Mouse (Mus musculus) midbrain, postnatal 0 days (tissue): Measurements from ENCODE around the gene Rpgrip1l. TPM values are rescaled to one million over a fixed set of nuclear protein-coding genes. Genes with fewer than 3 reads are reported as not detected.

Experiments used
- ATAC-seq: fragments of 200-750 bp; cut with Nextera tagmentation; 2 replicates; pipeline ENCODE4 v1.8.0; 2017; ENCODE audit warnings: moderate number of reproducible peaks, mild to moderate bottlenecking, moderate TSS enrichment, moderate library complexity; ENCODE audit not compliant: low FRiP score
- DNase-seq: peaks from one replicate; pipeline ENCODE4 v3.0.0-alpha.2; 2015; ENCODE audit warnings: low spot score
- H3K27ac ChIP-seq: fragments of 300-500 bp; sonication (generic); 2 replicates; pipeline ENCODE4 v1.5.1; 2014; ENCODE audit warnings: low read depth, mild to moderate bottlenecking, low read length, mixed read lengths
- H3K27me3 ChIP-seq: fragments of 300-500 bp; sonication (generic); 2 replicates; pipeline ENCODE4 v1.6.1; 2014; ENCODE audit warnings: low read length, control low read depth, mixed read lengths; ENCODE audit not compliant: insufficient read depth
- H3K36me3 ChIP-seq: fragments of 300-500 bp; sonication (generic); 2 replicates; pipeline ENCODE4 v1.6.1; 2014; ENCODE audit warnings: low read length, control low read depth, mixed read lengths; ENCODE audit not compliant: insufficient read depth
- H3K4me1 ChIP-seq: fragments of 300-500 bp; sonication (generic); 2 replicates; pipeline ENCODE4 v1.6.1; 2014; ENCODE audit warnings: mild to moderate bottlenecking, control low read depth, antibody characterized with exemption, low read length, mixed read lengths; ENCODE audit not compliant: insufficient read depth
- H3K4me2 ChIP-seq: fragments of 300-500 bp; sonication (generic); 2 replicates; pipeline ENCODE4 v1.6.1; 2014; ENCODE audit warnings: low read depth, mild to moderate bottlenecking, low read length, mixed read lengths; ENCODE audit not compliant: poor library complexity, severe bottlenecking
- H3K4me3 ChIP-seq: fragments of 300-500 bp; sonication (generic); 2 replicates; pipeline ENCODE4 v1.5.1; 2014; ENCODE audit warnings: low read depth, mild to moderate bottlenecking, low read length, moderate library complexity
- H3K9ac ChIP-seq: fragments of 300-500 bp; sonication (generic); replicated peaks from 2 replicates; pipeline ENCODE4 v1.6.1; 2014; ENCODE audit warnings: mild to moderate bottlenecking, low read length, moderate library complexity, mixed read lengths; ENCODE audit not compliant: poor library complexity, severe bottlenecking
- H3K9me3 ChIP-seq: fragments of 300-500 bp; sonication (generic); 2 replicates; pipeline ENCODE4 v1.6.1; 2016; ENCODE audit warnings: low read length, control low read depth
- CTCF ChIP-seq: IDR thresholded peaks from 2 replicates; pipeline ENCODE4 v1.5.1; 2016; ENCODE audit warnings: antibody characterized with exemption, mild to moderate bottlenecking
- WGBS: fragments of 180-500 bp; shearing (Covaris S2); extraction: QIAGEN DNeasy Blood & Tissue Kit; methylation state at CpG from one replicate; pipeline ENCODE4 v1.1.7; 2014; 5-methylcytosine and 5-hydroxymethylcytosine counted together
- polyA plus RNA-seq: library from polyadenylated mRNA; unstranded; fragments of >200 nt; fragmentation: Nextera tagmentation; extraction: Ambion mirVana; gene quantifications from 2 replicates; pipeline ENCODE4 v1.2.1, GENCODE M21; 2015
- total RNA-seq: library from RNA; depleted of rRNA; stranded (reverse); fragments of >200 nt; gene quantifications from 2 replicates; pipeline ENCODE4 v1.2.3, GENCODE M21; 2014

Rpgrip1l gene
- total and polyA plus RNA-seq, 2 experiments from 2014 or later, result 8.4 to 11.5 TPM

DNA sequence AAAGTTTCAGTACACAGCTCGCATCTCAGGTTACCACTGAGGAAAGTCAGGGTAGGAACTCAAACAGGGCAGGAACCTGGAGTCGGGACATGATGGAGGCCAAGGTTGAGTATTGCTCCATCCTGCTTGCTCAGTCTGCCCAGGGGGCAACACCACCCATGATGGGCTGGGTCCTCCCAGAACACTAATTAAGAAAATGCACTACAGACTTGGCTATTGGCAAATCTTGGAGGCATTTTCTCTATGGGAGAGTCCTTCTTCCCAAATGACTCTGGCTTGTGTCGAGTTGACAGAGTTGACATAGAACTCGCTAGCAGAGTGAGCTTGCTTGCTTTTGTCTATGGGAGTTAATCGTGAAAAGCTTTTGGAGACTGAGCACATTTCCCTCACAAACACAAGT is 120.1 kb downstream of the Rpgrip1l start:
- no peak for TF ChIP-seq CTCF
- H3K36me3 ChIP-seq, result no peaks in the 10 kb centered on the region
- H3K27me3 ChIP-seq, result peaks cover 7% of the 10 kb centered on the region; the same call in 1 of the 2 replicates
- no peak overlapping the region for H3K4me2 ChIP-seq
- 92% methylated on average over 5 of the region's 5 CpGs for WGBS
- H3K9me3 ChIP-seq, result no peaks in the 10 kb centered on the region
- ATAC-seq (no peak), DNase-seq (no peak)
- H3K4me3 ChIP-seq, result no peak overlapping the region
- no peaks in the 10 kb centered on the region for H3K4me1 ChIP-seq
- H3K9ac ChIP-seq, result no peak overlapping the region
- no peak overlapping the region for H3K27ac ChIP-seq

DNA sequence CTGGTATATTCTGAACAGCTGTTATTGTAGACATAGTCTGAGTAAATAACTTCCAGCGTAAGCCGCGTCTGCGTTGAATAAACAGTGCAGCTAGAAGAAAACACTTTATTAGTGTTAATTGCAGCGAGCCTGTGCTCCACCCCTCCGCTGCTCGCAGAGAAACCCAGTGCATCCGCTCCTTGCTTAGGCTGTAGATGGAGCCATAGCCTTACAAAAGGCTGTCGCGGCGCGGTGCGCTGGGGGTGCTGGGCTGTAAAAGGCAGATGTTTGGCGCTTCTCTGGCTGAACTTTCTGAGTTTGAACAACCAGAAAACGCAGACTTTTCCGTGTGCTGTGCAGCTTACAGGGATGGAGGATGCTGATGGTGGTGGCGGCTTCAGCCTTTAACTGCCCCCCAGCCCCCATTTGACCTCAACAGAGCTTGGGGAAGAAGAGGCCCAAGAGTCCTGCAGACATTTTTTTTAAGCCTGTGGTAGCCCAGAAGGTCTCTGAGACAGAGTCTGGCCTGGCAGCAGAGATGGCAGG is 122.2 kb downstream of the Rpgrip1l start:
- peak; percentile 85 for DNase-seq
- no peaks in the 10 kb centered on the region for H3K36me3 ChIP-seq
- peaks cover 7% of the 10 kb centered on the region; the same call in 1 of the 2 replicates for H3K27me3 ChIP-seq
- H3K9ac ChIP-seq, result no peak overlapping the region
- H3K9me3 ChIP-seq, result no peaks in the 10 kb centered on the region
- 10% methylated on average over 17 of the region's 17 CpGs for WGBS
- H3K4me3 ChIP-seq, result no peak overlapping the region
- TF ChIP-seq CTCF, result peak; percentile 91
- peak; percentile 82; the same call in 1 of the 2 replicates for ATAC-seq
- H3K4me1 ChIP-seq, result no peaks in the 10 kb centered on the region
- H3K4me2 ChIP-seq, result 0 out of 2 replicates have a peak overlapping the region, but pooled peaks have one; percentile 22
- H3K27ac ChIP-seq, result no peak overlapping the region

DNA sequence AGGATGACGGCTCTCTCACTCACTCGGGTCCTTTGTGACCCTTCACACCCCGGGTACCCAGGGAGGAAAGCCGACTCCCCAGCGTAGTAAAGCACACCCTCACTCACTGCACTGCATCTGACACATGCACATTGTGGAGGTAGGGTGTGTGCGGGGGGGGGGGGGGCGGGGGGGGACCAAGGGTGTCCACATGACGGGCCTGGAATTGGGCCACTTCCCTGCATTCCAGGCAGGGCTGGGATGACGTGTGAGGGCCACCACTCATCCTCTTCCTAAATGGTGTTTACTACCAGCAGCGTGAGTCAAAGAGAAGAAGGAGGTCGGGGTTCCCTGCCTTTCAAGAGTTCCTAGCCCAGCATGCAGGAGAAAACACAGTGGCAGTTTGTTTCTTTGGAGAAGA is 124.9 kb downstream of the Rpgrip1l start:
- Histone ChIP-seq H3K4me1 (no peaks in the 10 kb centered on the region), H3K27ac (no peak overlapping the region), H3K9ac (no peak overlapping the region), H3K36me3 (no peaks in the 10 kb centered on the region), H3K9me3 (0 out of 2 replicates have a peak, but pooled peaks cover 4% of the 10 kb centered on the region), H3K27me3 (0 out of 2 replicates have a peak, but pooled peaks cover 3% of the 10 kb centered on the region), H3K4me3 (no peak overlapping the region), H3K4me2 (no peak overlapping the region)
- no peak for DNase-seq
- ATAC-seq, result no peak
- TF ChIP-seq CTCF, result no peak
- WGBS, result 86% methylated on average over 9 of the region's 11 CpGs

DNA sequence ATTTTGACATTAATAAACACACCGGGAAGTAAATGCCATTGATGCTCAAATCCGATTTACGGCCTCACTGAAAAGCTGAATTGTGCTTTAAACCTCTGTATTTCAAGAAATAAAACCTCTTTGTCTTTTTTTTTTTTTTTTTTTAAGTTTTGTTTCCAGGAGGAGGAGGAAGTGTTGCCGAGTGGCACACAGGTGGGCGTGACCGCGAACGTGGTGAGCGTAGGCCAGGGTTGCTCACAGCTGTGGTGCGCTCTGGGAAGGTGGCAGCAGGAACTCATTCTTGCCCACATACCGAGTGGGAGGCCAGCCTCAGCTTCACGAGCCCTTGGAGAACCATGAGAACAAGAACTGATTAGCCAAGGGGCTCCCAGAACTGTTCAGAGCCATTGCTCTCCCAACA is 126.7 kb downstream of the Rpgrip1l start:
- no peak overlapping the region for H3K27ac ChIP-seq
- H3K4me1 ChIP-seq, result no peaks in the 10 kb centered on the region
- H3K9ac ChIP-seq, result no peak overlapping the region
- no peak for TF ChIP-seq CTCF
- no peak for DNase-seq
- H3K27me3 ChIP-seq, result 0 out of 2 replicates have a peak, but pooled peaks cover 3% of the 10 kb centered on the region
- no peak overlapping the region for H3K4me3 ChIP-seq
- no peak for ATAC-seq
- H3K9me3 ChIP-seq, result 0 out of 2 replicates have a peak, but pooled peaks cover 4% of the 10 kb centered on the region
- 84% methylated on average over 12 of the region's 12 CpGs for WGBS
- H3K36me3 ChIP-seq, result no peaks in the 10 kb centered on the region
- no peak overlapping the region for H3K4me2 ChIP-seq

DNA sequence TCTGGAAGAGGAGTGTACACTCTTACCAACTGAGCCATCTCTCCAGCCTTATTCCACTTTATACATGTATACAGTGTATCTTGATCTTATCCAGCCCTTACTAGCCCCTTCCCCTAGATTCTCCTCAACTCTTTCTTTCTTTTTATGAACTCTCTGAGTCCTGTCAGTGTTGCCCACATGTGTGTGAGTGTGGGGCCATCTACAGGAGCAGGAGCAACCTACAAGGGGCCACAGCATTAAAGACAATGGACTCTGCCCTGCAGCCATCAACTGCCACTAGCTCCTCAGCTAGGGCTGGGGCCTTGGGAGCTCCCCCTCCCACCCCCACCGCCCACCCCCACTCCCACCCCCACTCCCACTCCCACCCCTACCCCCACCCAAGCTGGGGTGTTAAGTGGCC is 135.4 kb downstream of the Rpgrip1l start:
- H3K4me3 ChIP-seq, result no peak overlapping the region

DNA sequence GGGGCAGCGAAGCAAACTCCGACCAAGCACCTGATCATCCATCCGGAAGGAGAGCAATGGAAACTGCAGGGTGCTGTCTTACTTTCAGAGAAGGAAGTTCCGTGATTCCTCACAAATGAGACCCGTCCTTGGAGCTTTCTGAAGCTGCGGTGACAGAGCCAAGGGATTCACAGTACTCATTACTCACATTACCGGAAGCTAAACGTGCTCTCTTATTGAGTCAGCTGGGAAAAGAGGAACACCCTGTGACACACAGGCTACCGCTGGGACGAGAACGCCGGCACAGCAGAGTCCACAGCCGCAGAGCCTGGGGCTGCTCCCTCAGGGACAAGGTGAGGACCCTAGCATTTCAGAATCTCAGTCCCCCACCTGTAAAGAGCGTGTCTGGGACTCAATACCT is 136.9 kb downstream of the Rpgrip1l start:
- Histone ChIP-seq H3K27me3 (no peaks in the 10 kb centered on the region), H3K27ac (no peak overlapping the region), H3K4me2 (no peak overlapping the region), H3K4me3 (no peak overlapping the region), H3K9me3 (no peaks in the 10 kb centered on the region), H3K9ac (no peak overlapping the region), H3K4me1 (peaks cover 6% of the 10 kb centered on the region; the same call in 1 of the 2 replicates), H3K36me3 (no peaks in the 10 kb centered on the region)
- TF ChIP-seq CTCF, result no peak
- WGBS, result 63% methylated on average over 14 of the region's 14 CpGs
- DNase-seq (no peak), ATAC-seq (no peak)

More for the DNA sequence above, 135.4 kb downstream of the Rpgrip1l start:
- H3K9ac ChIP-seq, result no peak overlapping the region
- H3K27ac ChIP-seq, result no peak overlapping the region
- H3K4me2 ChIP-seq, result no peak overlapping the region
- ATAC-seq (no peak), DNase-seq (no peak)
- no peaks in the 10 kb centered on the region for H3K27me3 ChIP-seq
- no peaks in the 10 kb centered on the region for H3K9me3 ChIP-seq
- WGBS, result 60% methylated on average over 1 of the region's 1 CpGs
- no peaks in the 10 kb centered on the region for H3K4me1 ChIP-seq
- no peak for TF ChIP-seq CTCF
- no peaks in the 10 kb centered on the region for H3K36me3 ChIP-seq
